Mouse (Mus musculus) urinary bladder, postnatal 10 days (tissue): ENCODE data around the gene Mafb.

Experiments used
- DNase-seq: peaks from one replicate; pipeline ENCODE4 v3.0.0; 2022; ENCODE audit warnings: low spot score

Gene Mafb

GRCm38 (mm10) chr2:160325105-160325644 lies 41.7 kb downstream of the Mafb start:
- no peak for DNase-seq

GRCm38 (mm10) chr2:160321829-160322228 lies 45.0 kb downstream of the Mafb start:
- no peak for DNase-seq

GRCm38 (mm10) chr2:160318255-160318654 lies 48.6 kb downstream of the Mafb start:
- no peak for DNase-seq
